Mouse (Mus musculus) thymus, adult 2 months (tissue): ENCODE results near the gene Prcd. TPM values are rescaled to one million over a fixed set of nuclear protein-coding genes. Genes with fewer than 3 reads are reported as not detected.
A peak's percentile ranks its signal among the peaks of the same experiment; 100 is the strongest.

Experiments
- DNase-seq: peaks from one replicate; pipeline ENCODE4 v3.0.0; 2021
- H3K27ac ChIP-seq: fragments of 200-500 bp; 2 replicates; pipeline ENCODE4 v1.5.1; 2012; ENCODE audit warnings: low read length, control low read depth; ENCODE audit not compliant: control insufficient read depth, insufficient read depth
- H3K27me3 ChIP-seq: fragments of 200-500 bp; 2 replicates; pipeline ENCODE4 v1.6.1; 2012; ENCODE audit warnings: mild to moderate bottlenecking, low read length, moderate library complexity, mixed read lengths; ENCODE audit not compliant: control insufficient read depth, insufficient read depth
- H3K36me3 ChIP-seq: fragments of 200-500 bp; 2 replicates; pipeline ENCODE4 v1.6.1; 2012; ENCODE audit warnings: mild to moderate bottlenecking, low read length, moderate library complexity; ENCODE audit not compliant: control insufficient read depth, insufficient read depth
- H3K4me1 ChIP-seq: fragments of 200-500 bp; replicated peaks from 2 replicates; pipeline ENCODE4 v1.6.1; 2012; ENCODE audit warnings: low read length; ENCODE audit not compliant: control insufficient read depth, insufficient read depth
- H3K4me3 ChIP-seq: fragments of 200-500 bp; 2 replicates; pipeline ENCODE4 v1.5.1; 2012; ENCODE audit warnings: mild to moderate bottlenecking, low read length, control low read depth, moderate library complexity; ENCODE audit not compliant: control insufficient read depth, insufficient read depth
- CTCF ChIP-seq: fragments of 200-500 bp; IDR thresholded peaks from 2 replicates; pipeline ENCODE4 v1.5.1; 2012; ENCODE audit warnings: mild to moderate bottlenecking, control low read depth, low read length, moderate library complexity, borderline replicate concordance; ENCODE audit not compliant: control insufficient read depth, poor library complexity, insufficient read depth; ENCODE audit errors: extremely low read depth
- POLR2A ChIP-seq: fragments of 200-500 bp; IDR thresholded peaks from 2 replicates; pipeline ENCODE4 v1.6.1; 2012; ENCODE audit warnings: mild to moderate bottlenecking, low read length, control low read depth, moderate library complexity; ENCODE audit not compliant: control insufficient read depth, poor library complexity, insufficient read depth; ENCODE audit errors: extremely low read depth
- WGBS: fragments of 180-500 bp; shearing (Covaris S2); methylation state at CpG from one replicate; pipeline ENCODE4 v1.1.7; 2018; 5-methylcytosine and 5-hydroxymethylcytosine counted together
- polyA plus RNA-seq: library from polyadenylated mRNA; depleted of rRNA; stranded (reverse); fragments of >200 nt; gene quantifications from 2 replicates; pipeline ENCODE4 v1.2.3, GENCODE M21; 2012

The Prcd gene
- polyA plus RNA-seq, 1 experiment, result 0.97 TPM

- 93% methylated on average over 4 of the region's 4 CpGs for WGBS
Measured at GRCm38 (mm10) chr11:116681147-116681546, 27.8 kb downstream of the Prcd start.

DNA sequence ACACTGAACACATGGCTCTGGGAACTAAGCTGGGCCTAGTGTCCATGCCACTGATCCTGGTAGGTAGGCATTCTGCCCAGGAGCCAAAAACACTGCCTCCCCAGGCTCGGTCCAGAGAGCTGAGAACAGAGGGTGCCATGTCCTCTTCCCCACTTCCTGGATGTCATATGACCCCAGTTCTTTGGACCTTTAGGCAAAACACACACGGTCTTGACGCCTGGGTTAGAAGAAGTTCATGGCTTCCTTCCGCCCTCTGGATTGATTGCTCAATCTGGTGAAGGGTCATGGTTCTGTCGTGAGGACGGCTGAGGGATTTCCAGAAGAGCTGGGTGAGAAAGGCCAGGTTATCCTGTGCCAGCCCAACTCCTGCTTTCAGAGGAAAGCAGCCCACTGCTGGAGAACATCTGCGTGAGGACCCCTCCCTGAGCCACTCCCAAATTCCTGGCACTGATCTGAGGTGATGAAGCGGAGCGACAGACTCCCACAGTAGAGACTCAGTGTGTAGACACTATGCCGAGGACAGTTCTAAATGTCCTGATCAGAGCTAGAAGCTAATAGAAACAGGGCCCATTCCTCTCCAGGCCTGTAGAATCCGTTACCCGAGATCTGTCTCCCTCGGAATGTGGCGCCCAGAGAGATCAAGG is 29.3 kb downstream of the Prcd start:
- Histone ChIP-seq H3K36me3 (no peaks in the 10 kb centered on the region), H3K4me1 (peaks cover 2% of the 10 kb centered on the region; the same call in 1 of the 2 replicates), H3K4me3 (no peak overlapping the region), H3K27me3 (no peaks in the 10 kb centered on the region), H3K27ac (no peak overlapping the region)
- DNase-seq, result no peak
- WGBS, result 93% methylated on average over 14 of the region's 14 CpGs
- TF ChIP-seq CTCF, result no peak

More at GRCm38 (mm10) chr11:116681147-116681546, 27.8 kb downstream of the Prcd start:
- no peaks in the 10 kb centered on the region for H3K4me1 ChIP-seq
- H3K36me3 ChIP-seq, result peaks cover 10% of the 10 kb centered on the region
- H3K4me3 ChIP-seq, result no peak overlapping the region
- H3K27ac ChIP-seq, result no peak overlapping the region
- no peak for DNase-seq
- TF ChIP-seq POLR2A (no peak), CTCF (no peak)
- H3K27me3 ChIP-seq, result no peaks in the 10 kb centered on the region

DNA sequence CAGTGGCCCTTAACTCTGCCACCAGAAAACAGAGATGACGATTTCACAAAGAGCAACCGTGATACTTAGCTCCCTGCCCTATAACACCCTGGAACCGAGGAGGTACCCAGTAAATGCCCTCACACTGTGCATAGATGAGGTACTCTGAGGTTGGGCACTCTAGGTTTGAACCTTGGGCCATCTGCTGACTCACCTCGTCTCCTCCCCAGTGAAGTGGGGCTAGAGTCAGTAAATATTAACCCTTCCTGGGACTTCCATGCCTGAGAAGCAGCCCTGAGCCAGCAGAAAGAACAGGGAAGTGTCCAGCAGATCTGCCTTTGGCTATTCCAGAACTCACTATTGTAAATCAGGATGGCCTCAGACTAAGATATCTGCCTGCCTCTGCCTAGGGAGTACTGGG is 30.4 kb downstream of the Prcd start:
- H3K4me3 ChIP-seq, result no peak overlapping the region
- DNase-seq, result no peak
- peaks cover 9% of the 10 kb centered on the region for H3K4me1 ChIP-seq
- H3K36me3 ChIP-seq, result no peaks in the 10 kb centered on the region
- 89% methylated on average over 4 of the region's 4 CpGs for WGBS
- TF ChIP-seq CTCF, result no peak
- no peaks in the 10 kb centered on the region for H3K27me3 ChIP-seq
- H3K27ac ChIP-seq, result no peak overlapping the region

DNA sequence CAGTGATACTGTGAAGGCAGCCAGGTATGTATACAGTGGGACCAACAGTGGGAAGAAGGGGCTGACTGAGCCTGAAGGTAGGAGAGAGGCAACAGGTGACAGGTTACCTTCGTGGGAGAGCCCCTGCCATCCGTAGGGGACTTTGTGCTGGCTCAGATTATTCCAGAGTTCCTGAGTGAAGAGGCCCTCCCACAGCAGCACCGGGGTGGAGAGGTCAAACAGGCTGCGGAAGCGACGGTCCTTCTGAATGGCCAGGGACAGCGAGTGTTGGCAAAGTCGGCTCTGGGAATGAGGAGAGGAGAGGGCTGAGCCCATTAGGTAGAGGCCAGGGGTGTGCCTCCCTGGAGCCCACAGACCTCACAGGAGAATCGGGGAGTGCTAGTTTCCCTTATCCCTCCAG is 32.4 kb downstream of the Prcd start:
- no peaks in the 10 kb centered on the region for H3K36me3 ChIP-seq
- H3K4me3 ChIP-seq, result no peak overlapping the region
- no peak overlapping the region for H3K27ac ChIP-seq
- no peak for DNase-seq
- peaks cover 9% of the 10 kb centered on the region for H3K4me1 ChIP-seq
- H3K27me3 ChIP-seq, result no peaks in the 10 kb centered on the region
- TF ChIP-seq CTCF, result no peak
- TF ChIP-seq POLR2A, result no peak
- WGBS, result 95% methylated on average over 9 of the region's 9 CpGs

- Histone ChIP-seq H3K4me1 (peaks cover 9% of the 10 kb centered on the region), H3K27ac (peak overlapping the region; percentile 31; the same call in 1 of the 2 replicates), H3K27me3 (no peaks in the 10 kb centered on the region), H3K4me3 (no peak overlapping the region), H3K36me3 (no peaks in the 10 kb centered on the region)
- peak; percentile 21 for DNase-seq
- 33% methylated on average over 8 of the region's 8 CpGs for WGBS
- TF ChIP-seq CTCF (no peak), POLR2A (no peak)
Measured at GRCm38 (mm10) chr11:116687897-116688296, 34.6 kb downstream of the Prcd start.

DNA sequence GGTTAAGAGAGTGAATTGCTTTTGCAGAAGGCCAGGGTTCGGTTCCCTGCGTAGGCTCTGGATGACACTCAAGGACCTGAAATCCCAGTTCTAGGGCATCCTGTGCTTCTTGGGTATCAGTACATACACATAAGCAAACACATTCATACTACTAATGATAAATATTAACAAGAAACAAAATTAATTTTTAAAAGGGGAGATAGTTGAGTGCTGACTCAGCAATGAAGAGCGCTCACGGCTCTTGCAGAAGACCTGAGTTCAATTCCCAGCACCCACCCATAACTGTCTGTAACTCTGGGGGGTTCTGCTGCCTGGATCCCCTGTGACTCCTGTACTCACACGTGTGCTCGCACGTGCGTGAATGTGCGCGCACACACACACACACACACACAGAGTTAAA is 36.3 kb downstream of the Prcd start:
- peaks cover 5% of the 10 kb centered on the region; the same call in 1 of the 2 replicates for H3K27me3 ChIP-seq
- WGBS, result 97% methylated on average over 10 of the region's 10 CpGs
- no peak for TF ChIP-seq CTCF
- TF ChIP-seq POLR2A, result no peak
- DNase-seq, result no peak
- H3K4me1 ChIP-seq, result peaks cover 9% of the 10 kb centered on the region
- no peak overlapping the region for H3K4me3 ChIP-seq
- H3K27ac ChIP-seq, result no peak overlapping the region
- H3K36me3 ChIP-seq, result no peaks in the 10 kb centered on the region

DNA sequence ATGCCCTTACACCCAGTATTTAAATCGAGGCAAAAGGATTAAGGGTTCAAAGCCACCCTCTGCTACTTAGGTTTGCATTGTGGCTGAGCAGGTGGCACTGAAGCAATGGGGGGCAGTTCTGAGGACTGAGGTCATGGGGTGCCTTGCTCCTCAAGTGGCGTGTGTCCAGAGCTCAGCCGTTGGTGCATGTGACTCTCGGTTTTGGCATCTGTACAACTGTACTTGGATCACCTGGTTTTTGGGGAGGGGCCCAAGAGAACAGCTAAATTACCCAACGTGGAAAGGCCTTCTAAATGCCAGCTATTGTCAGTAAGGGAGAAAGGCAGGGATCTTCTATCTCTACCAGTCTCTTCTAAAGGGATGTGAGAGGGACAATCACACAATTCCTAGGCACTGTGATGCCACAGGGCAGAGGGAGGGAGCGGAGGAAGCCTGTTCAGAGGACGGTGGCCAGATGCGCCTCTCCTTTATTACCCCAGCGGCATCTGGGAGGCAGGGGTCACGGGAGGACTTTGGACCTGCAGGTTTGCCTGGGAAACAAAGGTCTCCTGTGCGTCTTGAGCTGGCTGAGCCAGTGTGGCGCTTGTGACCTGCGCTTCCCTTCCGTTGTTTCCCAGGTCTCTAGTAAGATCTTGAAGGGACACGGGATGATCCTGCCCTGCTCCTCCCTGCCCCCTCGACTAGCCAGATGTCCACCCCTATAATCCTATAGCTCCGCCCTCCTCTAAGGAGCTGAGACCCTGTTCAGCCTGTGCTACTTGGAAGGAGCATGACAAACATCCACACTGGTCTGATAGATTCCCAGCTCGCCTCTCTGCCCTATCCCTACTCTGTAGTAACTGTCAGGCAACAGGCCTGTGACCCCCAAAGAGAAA is 37.6 kb downstream of the Prcd start:
- H3K27me3 ChIP-seq, result peaks cover 10% of the 10 kb centered on the region; the same call in 1 of the 2 replicates
- H3K4me3 ChIP-seq, result no peak overlapping the region
- no peak for DNase-seq
- peaks cover 9% of the 10 kb centered on the region for H3K4me1 ChIP-seq
- no peaks in the 10 kb centered on the region for H3K36me3 ChIP-seq
- 89% methylated on average over 18 of the region's 18 CpGs for WGBS
- no peak overlapping the region for H3K27ac ChIP-seq
- TF ChIP-seq POLR2A, result no peak
- no peak for TF ChIP-seq CTCF
